Mouse (Mus musculus): ENCODE data around the gene Cdhr2. TPM values are rescaled to one million over a fixed set of nuclear protein-coding genes. Genes with fewer than 3 reads are reported as not detected.

Cdhr2 gene
- polyA plus RNA-seq, 1 experiment from 2014 or later = 32.2 TPM

GRCm38 (mm10) chr13:54756156-54756712, 55.0 kb downstream of the Cdhr2 start:
- Histone ChIP-seq H3K27me3 (replicated peaks) (peaks cover 24% of the 10 kb centered on the region), H3K9me3 (no peaks in the 10 kb centered on the region), H3K4me2 (replicated peaks) (no peak overlapping the region), H3K36me3 (no peaks in the 10 kb centered on the region), H3K9ac (no peak overlapping the region), H3K4me1 (replicated peaks) (no peaks in the 10 kb centered on the region), H3K27ac (no peak overlapping the region), H3K4me3 (replicated peaks) (no peak overlapping the region)
- ATAC-seq = no peak
- 87% methylated on average over 8 of the region's 8 CpGs for WGBS

GRCm38 (mm10) chr13:54757093-54757830, 56.0 kb downstream of the Cdhr2 start:
- Histone ChIP-seq H3K36me3 (no peaks in the 10 kb centered on the region), H3K27me3 (replicated peaks) (peaks cover 21% of the 10 kb centered on the region), H3K4me1 (replicated peaks) (no peaks in the 10 kb centered on the region), H3K9ac (no peak overlapping the region), H3K4me3 (replicated peaks) (peak overlapping the region; percentile 31; the same call in 1 of the 2 replicates), H3K27ac (no peak overlapping the region), H3K9me3 (no peaks in the 10 kb centered on the region), H3K4me2 (replicated peaks) (peak overlapping the region; percentile 67)
- WGBS = 51% methylated on average over 10 of the region's 10 CpGs
- ATAC-seq = no peak

GRCm38 (mm10) chr13:54758045-54758755, 56.9 kb downstream of the Cdhr2 start:
- ATAC-seq = peak; percentile 90
- H3K27ac ChIP-seq = no peak overlapping the region
- H3K36me3 ChIP-seq = no peaks in the 10 kb centered on the region
- no peak overlapping the region for H3K9ac ChIP-seq
- WGBS = under 1% methylated on average over 43 of the region's 43 CpGs
- H3K27me3 ChIP-seq (replicated peaks) = peaks cover 27% of the 10 kb centered on the region
- no peaks in the 10 kb centered on the region for H3K4me1 ChIP-seq (replicated peaks)
- H3K9me3 ChIP-seq = no peaks in the 10 kb centered on the region
- H3K4me3 ChIP-seq (replicated peaks) = peak overlapping the region; percentile 31
- H3K4me2 ChIP-seq (replicated peaks) = peak overlapping the region; percentile 67

- ATAC-seq = no peak; the same call in 1 of the 2 replicates
- Histone ChIP-seq H3K9me3 (no peaks in the 10 kb centered on the region), H3K27ac (no peak overlapping the region), H3K27me3 (replicated peaks) (peaks cover 32% of the 10 kb centered on the region), H3K4me2 (replicated peaks) (peak overlapping the region; percentile 67), H3K4me1 (replicated peaks) (no peaks in the 10 kb centered on the region), H3K4me3 (replicated peaks) (0 out of 2 replicates have a peak overlapping the region, but pooled peaks have one; percentile 3), H3K36me3 (no peaks in the 10 kb centered on the region), H3K9ac (no peak overlapping the region)
- 3% methylated on average over 29 of the region's 29 CpGs for WGBS
These were observed 57.7 kb downstream of the Cdhr2 start for GRCm38 (mm10) chr13:54758756-54759470.

- no peak for ATAC-seq
- Histone ChIP-seq H3K27ac (no peak overlapping the region), H3K4me3 (replicated peaks) (no peak overlapping the region), H3K27me3 (replicated peaks) (peaks cover 36% of the 10 kb centered on the region), H3K36me3 (no peaks in the 10 kb centered on the region), H3K9me3 (no peaks in the 10 kb centered on the region), H3K9ac (no peak overlapping the region), H3K4me2 (replicated peaks) (no peak overlapping the region), H3K4me1 (replicated peaks) (no peaks in the 10 kb centered on the region)
- 20% methylated on average over 7 of the region's 7 CpGs for WGBS
These were observed 58.2 kb downstream of the Cdhr2 start for GRCm38 (mm10) chr13:54759496-54759895.

GRCm38 (mm10) chr13:54760164-54760795, 59.0 kb downstream of the Cdhr2 start:
- WGBS = 63% methylated on average over 8 of the region's 8 CpGs
- H3K9ac ChIP-seq = no peak overlapping the region
- H3K4me2 ChIP-seq (replicated peaks) = no peak overlapping the region
- no peak overlapping the region for H3K27ac ChIP-seq
- no peak overlapping the region for H3K4me3 ChIP-seq (replicated peaks)
- H3K36me3 ChIP-seq = no peaks in the 10 kb centered on the region
- no peak for ATAC-seq
- H3K9me3 ChIP-seq = no peaks in the 10 kb centered on the region
- no peaks in the 10 kb centered on the region for H3K4me1 ChIP-seq (replicated peaks)
- H3K27me3 ChIP-seq (replicated peaks) = peaks cover 41% of the 10 kb centered on the region

- 78% methylated on average over 7 of the region's 7 CpGs for WGBS
- no peak overlapping the region for H3K4me2 ChIP-seq (replicated peaks)
- no peak overlapping the region for H3K4me3 ChIP-seq (replicated peaks)
- no peak for ATAC-seq
- no peaks in the 10 kb centered on the region for H3K36me3 ChIP-seq
- H3K27ac ChIP-seq = no peak overlapping the region
- 0 out of 2 replicates have a peak, but pooled peaks cover under 1% of the 10 kb centered on the region for H3K4me1 ChIP-seq (replicated peaks)
- H3K9ac ChIP-seq = no peak overlapping the region
- peaks cover 47% of the 10 kb centered on the region for H3K27me3 ChIP-seq (replicated peaks)
- no peaks in the 10 kb centered on the region for H3K9me3 ChIP-seq
These were observed 59.6 kb downstream of the Cdhr2 start for GRCm38 (mm10) chr13:54760906-54761305.

GRCm38 (mm10) chr13:54765281-54766191, 64.3 kb downstream of the Cdhr2 start:
- ATAC-seq = 0 out of 2 replicates have a peak, but pooled peaks have one; percentile 12
- peaks cover 53% of the 10 kb centered on the region for H3K27me3 ChIP-seq (replicated peaks)

GRCm38 (mm10) chr13:54766192-54766768, 65.0 kb downstream of the Cdhr2 start, which contains the start of gene Sncb:
Gene Sncb, minus strand, starts transcription at chr13:54766595.
- H3K27ac ChIP-seq = no peak within 1 kb of the TSS
- no peak within 1 kb of the TSS for H3K9ac ChIP-seq
- H3K9me3 ChIP-seq = no peaks in the 10 kb centered on the region
- H3K36me3 ChIP-seq = no peaks in the 10 kb centered on the region
- peak; percentile 41; the same call in 1 of the 2 replicates for ATAC-seq
- WGBS = 2% methylated on average over 35 of the region's 35 CpGs
- H3K4me2 ChIP-seq (replicated peaks) = peak within 1 kb of the TSS; percentile 61
- peak within 1 kb of the TSS; percentile 30 for H3K4me3 ChIP-seq (replicated peaks)
- peaks cover 53% of the 10 kb centered on the region for H3K27me3 ChIP-seq (replicated peaks)
- 0 out of 2 replicates have a peak, but pooled peaks cover 5% of the 10 kb centered on the region for H3K4me1 ChIP-seq (replicated peaks)

More at GRCm38 (mm10) chr13:54765281-54766191, 64.3 kb downstream of the Cdhr2 start:
- Histone ChIP-seq H3K4me2 (replicated peaks) (peak overlapping the region; percentile 61), H3K36me3 (no peaks in the 10 kb centered on the region), H3K9ac (no peak overlapping the region), H3K27ac (no peak overlapping the region), H3K4me1 (replicated peaks) (0 out of 2 replicates have a peak, but pooled peaks cover 5% of the 10 kb centered on the region), H3K9me3 (no peaks in the 10 kb centered on the region), H3K4me3 (replicated peaks) (peak overlapping the region; percentile 30)
- 6% methylated on average over 44 of the region's 44 CpGs for WGBS

GRCm38 (mm10) chr13:54767012-54767411, 65.8 kb downstream of the Cdhr2 start:
- ATAC-seq = no peak
- peaks cover 53% of the 10 kb centered on the region for H3K27me3 ChIP-seq (replicated peaks)
- no peaks in the 10 kb centered on the region for H3K36me3 ChIP-seq
- 0 out of 2 replicates have a peak, but pooled peaks cover 5% of the 10 kb centered on the region for H3K4me1 ChIP-seq (replicated peaks)
- H3K4me2 ChIP-seq (replicated peaks) = no peak overlapping the region
- H3K4me3 ChIP-seq (replicated peaks) = no peak overlapping the region
- no peak overlapping the region for H3K27ac ChIP-seq
- H3K9me3 ChIP-seq = no peaks in the 10 kb centered on the region
- no peak overlapping the region for H3K9ac ChIP-seq
- WGBS = 82% methylated on average over 4 of the region's 4 CpGs

All from intestine, embryonic 15.5 days (tissue).